Mouse (Mus musculus) layer of hippocampus, adult 18-20 months (tissue): Measurements from ENCODE around the gene Pax5. TPM values are rescaled to one million over a fixed set of nuclear protein-coding genes. Genes with fewer than 3 reads are reported as not detected.

Experiments
- DNase-seq, 2 experiments: peaks; one replicate each; pipeline ENCODE4 v3.0.0; 2022; ENCODE audit warnings: low spot score in 2 of 2
- total RNA-seq, 2 experiments: library from RNA; stranded (reverse); gene quantifications; 2 replicates each; pipeline ENCODE4 v1.2.3; 2021

The Pax5 gene
- total RNA-seq, 2 experiments from 2014 or later = 0.25 to 0.30 TPM

- DNase-seq = no peak
These were observed 158.8 kb downstream of the Pax5 start for GRCm38 (mm10) chr4:44551470-44551869.

- DNase-seq = no peak
These were observed 161.3 kb downstream of the Pax5 start for GRCm38 (mm10) chr4:44549029-44549428.

- no peak for DNase-seq
These were observed 164.6 kb downstream of the Pax5 start for GRCm38 (mm10) chr4:44545669-44546068.

- no peak for DNase-seq
These were observed 165.8 kb downstream of the Pax5 start for GRCm38 (mm10) chr4:44544495-44544894.

GRCm38 (mm10) chr4:44543880-44544279, 166.4 kb downstream of the Pax5 start:
- DNase-seq = no peak

- no peak for DNase-seq
These were observed 168.2 kb downstream of the Pax5 start for GRCm38 (mm10) chr4:44542101-44542500.

GRCm38 (mm10) chr4:44538488-44538887, 171.8 kb downstream of the Pax5 start:
- no peak for DNase-seq

- DNase-seq = peak in 1 of 2 experiments; percentile 8
These were observed 173.5 kb downstream of the Pax5 start for GRCm38 (mm10) chr4:44536794-44537193.

GRCm38 (mm10) chr4:44535646-44536045, 174.6 kb downstream of the Pax5 start:
- no peak for DNase-seq

- no peak for DNase-seq
These were observed 177.0 kb downstream of the Pax5 start for GRCm38 (mm10) chr4:44533286-44533685.

- DNase-seq = no peak
These were observed 177.6 kb downstream of the Pax5 start for GRCm38 (mm10) chr4:44532731-44533130.

GRCm38 (mm10) chr4:44525336-44525735, 185.0 kb downstream of the Pax5 start:
- DNase-seq = no peak

- DNase-seq = peak; percentile 7 to 26
These were observed 191.4 kb downstream of the Pax5 start for GRCm38 (mm10) chr4:44518923-44519322.

- no peak for DNase-seq
These were observed 196.3 kb downstream of the Pax5 start for GRCm38 (mm10) chr4:44513981-44514380.

GRCm38 (mm10) chr4:44511682-44512081, 198.6 kb downstream of the Pax5 start:
- no peak for DNase-seq

- DNase-seq = no peak
These were observed 201.7 kb downstream of the Pax5 start for GRCm38 (mm10) chr4:44508386-44509226.

GRCm38 (mm10) chr4:44507861-44508260, 202.4 kb downstream of the Pax5 start:
- no peak for DNase-seq

GRCm38 (mm10) chr4:44504998-44505397, 205.3 kb downstream of the Pax5 start:
- no peak for DNase-seq

GRCm38 (mm10) chr4:44502196-44502867, 208.0 kb downstream of the Pax5 start:
- no peak for DNase-seq

GRCm38 (mm10) chr4:44498156-44498555, 212.1 kb downstream of the Pax5 start:
- DNase-seq = no peak

- no peak for DNase-seq
These were observed 214.5 kb downstream of the Pax5 start for GRCm38 (mm10) chr4:44495836-44496235.

- no peak for DNase-seq
These were observed 216.5 kb downstream of the Pax5 start for GRCm38 (mm10) chr4:44493756-44494155.

GRCm38 (mm10) chr4:44490872-44491271, 219.4 kb downstream of the Pax5 start:
- no peak for DNase-seq
